Mouse (Mus musculus) spleen, adult 18-20 months (tissue): ENCODE data around the gene Gm20388.

Experiments
- DNase-seq, 2 experiments: peaks; one replicate each; pipeline ENCODE4 v3.0.0; 2022; ENCODE audit warnings: mixed read lengths in 2 of 2

The Gm20388 gene

GRCm38 (mm10) chr8:123101244-123101643 lies 3190.6 kb downstream of the Gm20388 start:
- no peak for DNase-seq

GRCm38 (mm10) chr8:123101735-123102685 lies 3191.4 kb downstream of the Gm20388 start, which contains the start of gene Rpl13:
Rpl13 (plus strand) TSS chr8:123102350.
- peak; percentile 92 to 93 for DNase-seq

GRCm38 (mm10) chr8:123102855-123103254 lies 3192.2 kb downstream of the Gm20388 start:
- DNase-seq = peak in 1 of 2 experiments; percentile 11

- no peak for DNase-seq
Observed at GRCm38 (mm10) chr8:123103285-123103684, 3192.6 kb downstream of the Gm20388 start.

GRCm38 (mm10) chr8:123104046-123104767 lies 3193.6 kb downstream of the Gm20388 start:
- DNase-seq = no peak

GRCm38 (mm10) chr8:123105553-123106326 lies 3195.1 kb downstream of the Gm20388 start:
- no peak for DNase-seq

GRCm38 (mm10) chr8:123106531-123106930 lies 3195.9 kb downstream of the Gm20388 start:
- no peak for DNase-seq

- no peak for DNase-seq
Observed at GRCm38 (mm10) chr8:123108010-123108409, 3197.4 kb downstream of the Gm20388 start.

- DNase-seq = no peak
Observed at GRCm38 (mm10) chr8:123108953-123109352, 3198.3 kb downstream of the Gm20388 start.

- DNase-seq = peak in 1 of 2 experiments; percentile 59
Observed at GRCm38 (mm10) chr8:123110649-123111048, 3200.0 kb downstream of the Gm20388 start.

- DNase-seq = no peak
Observed at GRCm38 (mm10) chr8:123112892-123113291, 3202.3 kb downstream of the Gm20388 start.

GRCm38 (mm10) chr8:123113908-123114469 lies 3203.3 kb downstream of the Gm20388 start:
- no peak for DNase-seq

GRCm38 (mm10) chr8:123114644-123115043 lies 3204.0 kb downstream of the Gm20388 start:
- DNase-seq = no peak

- DNase-seq = peak in 1 of 2 experiments; percentile 15
Observed at GRCm38 (mm10) chr8:123117127-123117731, 3206.6 kb downstream of the Gm20388 start, which contains the start of gene Cpne7. Cpne7 (plus strand) TSS chr8:123117374.

- DNase-seq = no peak
Observed at GRCm38 (mm10) chr8:123117744-123118143, 3207.1 kb downstream of the Gm20388 start.

GRCm38 (mm10) chr8:123122059-123122458 lies 3211.4 kb downstream of the Gm20388 start:
- DNase-seq = no peak

GRCm38 (mm10) chr8:123122670-123123069 lies 3212.0 kb downstream of the Gm20388 start:
- DNase-seq = no peak

- no peak for DNase-seq
Observed at GRCm38 (mm10) chr8:123126193-123126816, 3215.7 kb downstream of the Gm20388 start.

GRCm38 (mm10) chr8:123131041-123131440 lies 3220.4 kb downstream of the Gm20388 start:
- DNase-seq = no peak

GRCm38 (mm10) chr8:123132953-123133352 lies 3222.3 kb downstream of the Gm20388 start:
- DNase-seq = no peak

- no peak for DNase-seq
Observed at GRCm38 (mm10) chr8:123134149-123134713, 3223.6 kb downstream of the Gm20388 start.
